Mouse (Mus musculus): ENCODE results near the gene Gm9837. TPM values are rescaled to one million over a fixed set of nuclear protein-coding genes. Genes with fewer than 3 reads are reported as not detected.

Gene Gm9837
- polyA plus RNA-seq, 1 experiment from 2014 or later: not detected

DNA sequence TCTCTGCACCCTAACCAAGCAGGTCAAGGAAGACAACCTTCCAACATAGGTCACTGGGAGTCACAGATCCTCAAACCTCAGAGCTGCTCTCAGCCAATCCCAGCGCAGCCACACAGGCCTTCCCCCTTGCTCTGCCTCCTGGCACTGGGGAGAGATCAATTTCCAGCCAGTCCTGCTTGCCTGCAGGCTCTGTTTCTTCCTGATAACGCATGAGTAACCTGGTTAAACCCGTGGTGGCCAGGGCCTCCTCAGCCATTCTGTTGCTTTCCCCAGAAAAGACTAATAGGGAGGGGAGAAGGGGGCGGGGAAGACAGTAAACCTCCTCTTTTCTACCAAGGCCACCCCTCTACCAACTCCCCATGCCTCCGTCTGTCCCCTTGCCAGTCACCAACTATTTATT, 8.6 kb downstream of the Gm9837 start:
- no peak for ATAC-seq
- Histone ChIP-seq H3K4me3 (ENCODE audit: low read length) (no peak overlapping the region), H3K27me3 (replicated peaks; ENCODE audit: control insufficient read depth, insufficient read depth, low read length) (peaks cover 62% of the 10 kb centered on the region), H3K36me3 (ENCODE audit: control insufficient read depth, insufficient read depth, low read length) (no peaks in the 10 kb centered on the region), H3K9ac (ENCODE audit: low read depth, low read length) (no peak overlapping the region), H3K27ac (ENCODE audit: low read depth, low read length) (no peak overlapping the region), H3K9me3 (ENCODE audit: control insufficient read depth, low read length) (no peaks in the 10 kb centered on the region), H3K4me1 (ENCODE audit: control insufficient read depth, insufficient read depth, low read depth, low read length) (peaks cover 21% of the 10 kb centered on the region), H3K4me2 (ENCODE audit: low read length) (no peak overlapping the region)
- WGBS: 18% methylated on average over 5 of the region's 5 CpGs

DNA sequence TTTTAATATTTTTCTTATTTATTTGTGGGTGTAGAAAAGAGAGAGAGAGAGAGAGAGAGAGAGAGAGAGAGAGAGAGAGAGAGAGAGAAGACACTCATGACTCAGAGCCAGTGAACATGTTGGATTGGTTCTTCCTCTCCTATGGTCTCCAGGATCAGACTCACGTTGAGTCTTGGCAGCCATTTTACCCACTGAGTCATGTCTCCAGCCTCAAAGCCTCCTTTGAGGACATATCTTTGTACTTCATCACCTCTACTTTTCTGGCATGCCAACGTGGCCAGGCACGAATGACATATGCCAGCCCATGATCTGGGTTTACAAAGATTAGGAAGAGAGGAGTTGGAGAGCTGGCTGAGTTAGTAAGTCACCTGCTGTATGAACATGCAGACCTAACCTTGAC, 10.1 kb downstream of the Gm9837 start:
- no peaks in the 10 kb centered on the region for H3K9me3 ChIP-seq (ENCODE audit: control insufficient read depth, low read length)

GRCm38 (mm10) chr11:53458996-53459395, 11.3 kb downstream of the Gm9837 start:
- no peak overlapping the region for H3K9ac ChIP-seq (ENCODE audit: low read depth, low read length)
- H3K4me2 ChIP-seq (ENCODE audit: low read length): no peak overlapping the region
- peaks cover 50% of the 10 kb centered on the region for H3K27me3 ChIP-seq (replicated peaks; ENCODE audit: control insufficient read depth, insufficient read depth, low read length)
- no peaks in the 10 kb centered on the region for H3K36me3 ChIP-seq (ENCODE audit: control insufficient read depth, insufficient read depth, low read length)
- no peaks in the 10 kb centered on the region for H3K9me3 ChIP-seq (ENCODE audit: control insufficient read depth, low read length)
- 63% methylated on average over 3 of the region's 3 CpGs for WGBS
- no peak overlapping the region for H3K4me3 ChIP-seq (ENCODE audit: low read length)
- ATAC-seq: no peak
- H3K27ac ChIP-seq (ENCODE audit: low read depth, low read length): no peak overlapping the region
- H3K4me1 ChIP-seq (ENCODE audit: control insufficient read depth, insufficient read depth, low read depth, low read length): peaks cover 14% of the 10 kb centered on the region

More for the DNA sequence above, 10.1 kb downstream of the Gm9837 start:
- no peak overlapping the region for H3K4me2 ChIP-seq (ENCODE audit: low read length)
- H3K4me1 ChIP-seq (ENCODE audit: control insufficient read depth, insufficient read depth, low read depth, low read length): peaks cover 14% of the 10 kb centered on the region
- no peaks in the 10 kb centered on the region for H3K36me3 ChIP-seq (ENCODE audit: control insufficient read depth, insufficient read depth, low read length)
- H3K9ac ChIP-seq (ENCODE audit: low read depth, low read length): no peak overlapping the region
- no peak overlapping the region for H3K27ac ChIP-seq (ENCODE audit: low read depth, low read length)
- WGBS: 87% methylated on average over 3 of the region's 3 CpGs
- ATAC-seq: no peak
- H3K27me3 ChIP-seq (replicated peaks; ENCODE audit: control insufficient read depth, insufficient read depth, low read length): peaks cover 59% of the 10 kb centered on the region
- H3K4me3 ChIP-seq (ENCODE audit: low read length): no peak overlapping the region

DNA sequence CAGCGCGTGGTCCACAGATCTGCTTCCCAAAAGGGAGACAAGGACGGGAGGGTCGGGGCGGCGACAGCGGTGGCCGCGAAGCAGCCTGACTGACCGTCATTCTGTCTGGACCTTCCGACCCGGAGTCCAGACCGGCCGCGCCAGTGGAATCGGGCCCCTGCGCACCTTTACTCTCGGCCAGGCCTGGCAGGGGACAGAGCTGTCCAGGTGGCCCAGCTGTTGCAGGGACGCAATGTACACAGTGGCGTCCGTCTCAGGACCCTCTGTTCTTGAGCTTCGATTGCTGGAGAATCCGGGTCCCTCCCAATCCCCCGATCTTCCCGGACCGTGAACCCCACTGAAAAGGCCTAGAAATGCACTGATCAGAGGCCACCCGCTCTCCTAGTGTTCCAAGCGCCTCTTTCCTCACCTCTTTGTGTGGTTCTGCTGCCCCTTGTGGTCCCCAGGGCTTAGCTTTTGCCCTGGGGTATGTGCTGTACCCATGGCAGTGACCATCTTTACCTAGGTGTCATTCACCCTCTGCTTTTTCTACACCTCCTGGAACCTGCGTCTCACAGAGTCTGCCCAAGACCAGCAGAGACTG, 12.8 kb downstream of the Gm9837 start:
- no peak overlapping the region for H3K27ac ChIP-seq (ENCODE audit: low read depth, low read length)
- H3K4me2 ChIP-seq (ENCODE audit: low read length): peak overlapping the region; percentile 80
- 6% methylated on average over 28 of the region's 29 CpGs for WGBS
- H3K36me3 ChIP-seq (ENCODE audit: control insufficient read depth, insufficient read depth, low read length): no peaks in the 10 kb centered on the region
- ATAC-seq: no peak
- peaks cover 5% of the 10 kb centered on the region for H3K4me1 ChIP-seq (ENCODE audit: control insufficient read depth, insufficient read depth, low read depth, low read length)
- peak overlapping the region; percentile 45 for H3K4me3 ChIP-seq (ENCODE audit: low read length)
- peaks cover 36% of the 10 kb centered on the region for H3K27me3 ChIP-seq (replicated peaks; ENCODE audit: control insufficient read depth, insufficient read depth, low read length)
- H3K9ac ChIP-seq (ENCODE audit: low read depth, low read length): peak overlapping the region; percentile 58
- H3K9me3 ChIP-seq (ENCODE audit: control insufficient read depth, low read length): no peaks in the 10 kb centered on the region

DNA sequence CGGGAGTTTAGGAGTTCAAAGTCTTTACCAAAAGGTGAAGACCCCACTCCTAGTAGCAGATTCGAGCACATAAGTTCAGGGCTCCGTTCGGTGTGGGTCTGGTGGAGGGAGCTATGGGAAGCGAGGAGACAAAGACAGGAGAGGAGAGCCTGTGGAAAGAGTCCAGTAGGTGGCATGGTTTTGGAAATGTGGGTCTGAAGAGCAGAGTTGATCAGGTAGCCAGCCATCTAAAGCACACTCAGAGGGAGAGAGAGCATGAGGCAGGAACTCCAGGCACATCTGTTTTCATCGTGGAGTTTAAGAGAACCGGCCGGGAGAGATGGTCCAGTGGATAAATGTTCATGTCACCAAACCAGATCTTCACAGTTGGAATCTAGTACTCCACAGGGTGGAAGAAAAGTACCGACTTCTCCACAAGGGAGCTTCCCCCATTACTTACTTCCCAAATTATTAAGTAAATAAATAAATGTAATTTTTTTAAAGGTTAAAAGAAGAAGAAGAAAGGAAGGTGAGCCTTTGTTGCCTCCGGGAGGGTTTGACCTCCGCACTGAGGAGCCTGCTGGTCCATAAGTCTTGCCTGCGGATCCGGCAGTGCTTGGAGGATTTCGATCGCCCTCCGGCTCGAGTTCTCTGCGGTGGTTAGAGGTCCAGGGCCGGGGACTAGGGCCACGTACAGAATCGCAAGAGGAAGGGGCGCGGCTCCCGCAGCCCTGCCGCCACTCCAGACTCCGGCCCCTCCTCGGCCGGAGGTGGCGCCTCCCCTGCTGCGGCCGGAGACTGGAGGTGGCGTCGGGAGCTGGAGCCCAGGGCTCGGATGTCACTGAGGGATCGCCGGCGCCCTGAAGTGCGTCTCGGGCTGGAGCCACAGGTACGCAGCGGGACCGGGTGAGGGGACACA, 13.6 kb downstream of the Gm9837 start, which contains the start of the genes Gm10447 and Shroom1:
Gene Gm10447 (minus strand): TSS at position 637 of the 898 bp plus-strand sequence.
Gene Shroom1 (plus strand): TSS at position 732 of the 898 bp plus-strand sequence.
- no peaks in the 10 kb centered on the region for H3K9me3 ChIP-seq (ENCODE audit: control insufficient read depth, low read length)
- H3K9ac ChIP-seq (ENCODE audit: low read depth, low read length): peak within 1 kb of the TSS; percentile 58
- peaks cover 29% of the 10 kb centered on the region for H3K27me3 ChIP-seq (replicated peaks; ENCODE audit: control insufficient read depth, insufficient read depth, low read length)
- peaks cover 5% of the 10 kb centered on the region for H3K4me1 ChIP-seq (ENCODE audit: control insufficient read depth, insufficient read depth, low read depth, low read length)
- H3K27ac ChIP-seq (ENCODE audit: low read depth, low read length): no peak within 1 kb of the TSS
- peak within 1 kb of the TSS; percentile 45 for H3K4me3 ChIP-seq (ENCODE audit: low read length)
- WGBS: 5% methylated on average over 38 of the region's 42 CpGs
- ATAC-seq: peak; percentile 67
- H3K36me3 ChIP-seq (ENCODE audit: control insufficient read depth, insufficient read depth, low read length): no peaks in the 10 kb centered on the region
- peak within 1 kb of the TSS; percentile 80 for H3K4me2 ChIP-seq (ENCODE audit: low read length)

GRCm38 (mm10) chr11:53453031-53453430, 17.2 kb downstream of the Gm9837 start:
- Histone ChIP-seq H3K27ac (ENCODE audit: low read depth, low read length) (no peak overlapping the region), H3K4me3 (ENCODE audit: low read length) (no peak overlapping the region), H3K4me1 (ENCODE audit: control insufficient read depth, insufficient read depth, low read depth, low read length) (peaks cover 5% of the 10 kb centered on the region), H3K36me3 (ENCODE audit: control insufficient read depth, insufficient read depth, low read length) (no peaks in the 10 kb centered on the region), H3K9me3 (ENCODE audit: control insufficient read depth, low read length) (no peaks in the 10 kb centered on the region), H3K9ac (ENCODE audit: low read depth, low read length) (no peak overlapping the region), H3K27me3 (replicated peaks; ENCODE audit: control insufficient read depth, insufficient read depth, low read length) (peaks cover 13% of the 10 kb centered on the region), H3K4me2 (ENCODE audit: low read length) (no peak overlapping the region)
- no peak for ATAC-seq
- 87% methylated on average over 5 of the region's 5 CpGs for WGBS

DNA sequence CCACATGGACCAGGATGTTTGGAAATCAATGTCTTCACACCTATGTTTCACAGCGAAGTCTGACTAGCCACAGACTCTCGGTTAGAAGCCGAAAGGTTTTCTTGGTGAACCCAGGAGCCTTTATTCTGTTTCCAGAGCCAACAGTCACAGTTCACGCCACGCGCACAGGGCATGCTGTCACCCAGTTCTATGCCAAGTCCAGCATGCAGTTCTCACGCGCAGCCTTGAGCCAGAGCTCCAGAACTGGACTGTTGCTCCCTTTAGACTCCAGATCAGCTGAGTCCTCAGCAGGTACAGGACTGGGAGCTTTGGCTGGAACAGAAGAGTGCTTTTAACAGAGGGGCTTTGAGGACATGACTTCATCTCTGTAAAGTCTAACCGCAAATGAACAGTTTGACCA, 17.9 kb downstream of the Gm9837 start:
- Histone ChIP-seq H3K9ac (ENCODE audit: low read depth, low read length) (no peak overlapping the region), H3K27ac (ENCODE audit: low read depth, low read length) (no peak overlapping the region), H3K9me3 (ENCODE audit: control insufficient read depth, low read length) (no peaks in the 10 kb centered on the region), H3K4me2 (ENCODE audit: low read length) (no peak overlapping the region), H3K27me3 (replicated peaks; ENCODE audit: control insufficient read depth, insufficient read depth, low read length) (peaks cover 9% of the 10 kb centered on the region), H3K36me3 (ENCODE audit: control insufficient read depth, insufficient read depth, low read length) (no peaks in the 10 kb centered on the region), H3K4me1 (ENCODE audit: control insufficient read depth, insufficient read depth, low read depth, low read length) (peaks cover 5% of the 10 kb centered on the region), H3K4me3 (ENCODE audit: low read length) (no peak overlapping the region)
- ATAC-seq: no peak
- WGBS: 93% methylated on average over 9 of the region's 9 CpGs

DNA sequence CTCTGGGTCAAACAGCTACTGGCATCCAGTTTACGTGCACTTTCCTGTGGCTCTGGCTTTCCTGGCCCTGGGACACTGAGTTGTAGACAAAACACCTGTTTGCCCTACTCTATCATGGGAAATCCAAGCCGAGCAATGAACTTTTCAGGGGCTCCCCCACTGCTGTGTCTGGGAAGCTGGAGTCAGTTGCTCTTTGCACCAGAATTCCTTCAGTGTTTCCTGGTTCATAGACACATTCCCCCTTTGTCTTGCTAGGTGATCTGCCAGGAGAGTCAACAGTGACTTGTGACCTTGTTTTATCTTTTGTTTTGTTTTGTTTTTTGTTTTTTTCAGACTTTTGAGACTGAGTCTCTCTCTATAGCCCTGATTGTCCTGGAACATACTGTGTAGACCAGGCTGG, 18.9 kb downstream of the Gm9837 start:
- no peak overlapping the region for H3K9ac ChIP-seq (ENCODE audit: low read depth, low read length)
- no peak overlapping the region for H3K4me2 ChIP-seq (ENCODE audit: low read length)
- no peaks in the 10 kb centered on the region for H3K4me1 ChIP-seq (ENCODE audit: control insufficient read depth, insufficient read depth, low read depth, low read length)
- no peaks in the 10 kb centered on the region for H3K9me3 ChIP-seq (ENCODE audit: control insufficient read depth, low read length)
- no peak for ATAC-seq
- H3K36me3 ChIP-seq (ENCODE audit: control insufficient read depth, insufficient read depth, low read length): no peaks in the 10 kb centered on the region
- no peak overlapping the region for H3K27ac ChIP-seq (ENCODE audit: low read depth, low read length)
- peaks cover 5% of the 10 kb centered on the region for H3K27me3 ChIP-seq (replicated peaks; ENCODE audit: control insufficient read depth, insufficient read depth, low read length)
- H3K4me3 ChIP-seq (ENCODE audit: low read length): no peak overlapping the region
- WGBS: 83% methylated on average over 2 of the region's 2 CpGs

DNA sequence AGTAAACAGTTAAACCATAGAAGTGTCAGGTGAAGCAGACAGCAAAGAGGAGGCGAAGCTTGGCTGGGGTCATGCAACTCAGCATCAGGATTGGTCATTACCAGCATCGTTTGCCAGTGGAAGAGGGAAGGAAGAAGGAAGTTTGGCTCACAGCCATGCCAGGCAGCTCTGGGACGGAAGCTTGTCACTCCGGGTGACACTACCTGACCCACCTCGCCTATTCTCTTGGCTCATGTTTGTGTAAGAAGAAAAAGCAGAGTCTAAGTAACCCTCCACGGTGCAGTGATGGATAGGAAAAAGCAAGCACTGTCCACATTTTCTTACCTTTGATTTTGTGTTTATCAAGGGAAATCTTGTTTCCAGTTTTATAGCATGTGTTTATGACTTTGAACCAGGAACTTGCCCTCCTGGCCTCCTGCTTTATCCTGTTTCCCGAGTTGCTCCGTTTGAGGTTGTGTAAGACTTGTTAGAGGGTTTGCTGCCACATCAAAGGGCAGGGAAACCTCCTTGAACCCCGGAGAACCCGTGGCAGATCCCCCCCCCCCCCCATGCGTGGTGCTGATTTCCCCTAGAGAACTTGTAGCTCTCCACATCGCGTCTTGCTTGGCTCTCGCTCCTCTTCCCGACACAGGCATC, 20.1 kb downstream of the Gm9837 start:
- no peaks in the 10 kb centered on the region for H3K27me3 ChIP-seq (replicated peaks; ENCODE audit: control insufficient read depth, insufficient read depth, low read length)
- ATAC-seq: no peak
- no peaks in the 10 kb centered on the region for H3K4me1 ChIP-seq (ENCODE audit: control insufficient read depth, insufficient read depth, low read depth, low read length)
- no peak overlapping the region for H3K27ac ChIP-seq (ENCODE audit: low read depth, low read length)
- H3K9me3 ChIP-seq (ENCODE audit: control insufficient read depth, low read length): no peaks in the 10 kb centered on the region
- no peaks in the 10 kb centered on the region for H3K36me3 ChIP-seq (ENCODE audit: control insufficient read depth, insufficient read depth, low read length)
- 66% methylated on average over 15 of the region's 15 CpGs for WGBS
- no peak overlapping the region for H3K4me2 ChIP-seq (ENCODE audit: low read length)
- H3K4me3 ChIP-seq (ENCODE audit: low read length): no peak overlapping the region
- H3K9ac ChIP-seq (ENCODE audit: low read depth, low read length): no peak overlapping the region
